Mouse (Mus musculus): ENCODE results near the gene Sla2. TPM values are rescaled to one million over a fixed set of nuclear protein-coding genes. Genes with fewer than 3 reads are reported as not detected.

Gene Sla2
- under 1 TPM; 0.15 to 0.18 TPM for total RNA-seq (2023)

DNA sequence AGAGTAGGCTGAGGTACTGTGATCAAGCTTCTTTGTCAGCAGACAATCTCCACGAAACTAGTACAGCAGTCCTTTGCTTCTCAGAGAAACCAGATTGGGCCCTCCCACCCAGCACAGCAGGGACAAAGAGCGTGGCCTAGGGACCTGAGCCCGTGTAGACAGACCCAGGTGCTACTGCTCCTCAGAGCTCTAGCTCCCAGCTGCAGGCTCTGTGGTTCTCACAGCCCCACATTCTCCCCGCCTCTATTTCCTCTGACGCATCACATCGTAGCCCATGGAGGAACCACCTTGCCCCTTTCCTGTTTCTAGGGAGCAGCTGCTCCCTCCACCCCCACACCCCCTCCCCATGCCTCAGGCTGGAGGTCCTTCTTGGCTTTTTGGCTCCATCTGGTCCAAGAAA lies at the start of gene Sla2:
Gene Sla2, minus strand, starts transcription at position 176 of the 400 bp plus-strand sequence.

DNA sequence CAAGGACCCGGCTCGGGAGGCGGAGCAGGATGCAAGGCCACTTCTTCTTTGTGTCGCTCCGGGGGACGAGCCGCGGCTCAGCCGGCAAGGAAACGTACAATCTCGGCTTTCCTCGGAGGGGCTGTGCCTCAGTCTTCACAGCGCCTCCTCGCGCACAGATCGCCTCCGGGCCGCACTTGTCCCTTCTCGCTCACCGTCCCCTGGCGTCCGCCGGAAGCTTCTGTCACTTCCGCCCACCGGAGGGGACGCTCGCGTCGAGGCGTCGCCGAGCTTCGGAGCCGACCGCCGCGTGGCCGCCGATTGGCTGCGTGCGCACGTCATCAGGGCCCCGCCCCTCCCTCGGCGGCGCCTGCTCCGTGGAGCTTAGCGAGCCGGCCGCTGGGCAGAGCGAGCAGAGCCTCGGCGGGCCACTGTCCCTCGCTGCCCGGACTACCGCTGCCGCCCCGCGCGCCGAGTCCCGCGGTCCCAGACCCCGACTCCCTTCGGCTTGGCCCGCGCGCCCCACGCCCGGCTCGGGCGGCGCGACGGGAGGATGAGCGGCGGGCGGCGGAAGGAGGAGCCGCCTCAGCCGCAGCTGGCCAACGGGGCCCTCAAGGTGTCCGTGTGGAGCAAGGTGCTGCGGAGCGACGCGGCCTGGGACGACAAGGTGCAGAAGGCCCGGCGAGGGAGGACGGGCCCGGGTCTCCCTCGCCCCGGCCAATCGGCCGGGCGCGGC lies 24.1 kb downstream of the Sla2 start, which contains the start of gene Rab5if:
Gene Rab5if, plus strand, starts transcription at position 357 of the 715 bp plus-strand sequence.

DNA sequence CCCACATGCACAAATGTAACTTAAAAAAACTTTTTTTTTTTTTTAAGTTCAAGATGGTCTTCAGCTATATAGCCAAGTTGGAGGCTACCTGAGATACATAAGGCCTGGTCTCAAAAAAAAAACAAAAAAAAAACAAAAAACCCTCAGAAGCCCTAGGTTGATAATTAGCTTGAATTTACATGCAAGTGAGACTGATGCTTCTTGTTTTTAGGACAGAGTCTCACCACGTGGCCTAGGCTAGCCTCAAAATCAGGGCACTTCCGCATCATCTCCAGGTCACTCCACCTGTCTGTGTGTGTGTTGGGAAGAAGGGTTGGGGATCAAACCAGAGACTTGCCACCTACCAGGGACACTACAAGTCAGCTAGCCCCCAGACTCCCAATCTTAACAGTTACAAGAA lies 29.2 kb downstream of the Sla2 start, which contains the start of gene 4930518I15Rik:
Gene 4930518I15Rik, minus strand, starts transcription at position 112 of the 400 bp plus-strand sequence.

DNA sequence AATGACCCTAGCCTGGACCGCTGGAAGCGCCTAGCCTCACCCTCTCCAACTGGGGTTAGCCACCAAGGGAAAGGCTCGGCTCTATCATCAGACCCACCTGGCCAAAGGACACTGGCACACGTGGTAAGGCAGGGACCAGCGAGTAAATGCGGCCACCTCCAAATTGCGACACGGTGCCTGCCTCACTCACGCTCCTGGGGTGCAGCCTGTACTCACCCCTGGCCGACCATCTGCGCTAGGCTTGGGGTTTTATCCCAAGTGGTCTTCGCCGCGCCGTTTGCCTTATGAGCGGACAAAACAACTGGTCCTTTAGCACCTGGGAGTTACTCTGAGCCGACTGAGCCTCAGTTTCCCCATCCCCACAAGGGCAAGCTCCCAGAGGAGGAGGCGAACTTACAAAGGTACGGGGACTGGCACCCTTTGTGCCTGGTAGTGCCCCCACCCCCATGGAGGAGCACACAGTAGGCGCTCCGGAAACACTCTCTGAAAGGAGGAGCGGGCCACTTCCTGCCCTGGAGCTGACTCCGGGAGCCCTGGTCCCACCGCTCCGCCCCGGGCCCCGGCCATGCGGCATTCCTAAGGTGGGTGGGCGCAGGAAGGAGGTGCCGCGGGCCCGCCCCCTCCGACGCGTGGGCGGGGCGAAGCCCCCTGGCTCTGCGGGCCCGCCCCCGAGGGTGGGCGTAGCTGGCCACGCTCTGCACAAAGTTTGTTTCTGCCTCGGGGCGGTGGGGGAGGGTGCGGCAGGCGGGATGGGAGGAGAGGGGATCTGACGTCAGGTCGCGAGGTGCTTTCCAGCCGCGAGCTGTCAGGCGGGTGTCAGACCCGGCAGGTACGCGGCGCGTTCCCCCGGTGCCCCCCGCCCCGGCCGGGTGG lies 47.4 kb downstream of the Sla2 start, which contains the start of gene Tgif2:
Gene Tgif2, plus strand, starts transcription at position 689 of the 873 bp plus-strand sequence.

Other genes starting within 250 kb of the Sla2 start
- gene Myl9, start 111.8 kb downstream of the Sla2 start, total RNA-seq (2023), result under 1 TPM in 1 of 2 experiments, not detected in 1; 0.46 TPM
- 10 to 100 TPM in 1 of 2 experiments, 1 to 10 TPM in 1; 8.0 to 10.5 TPM for gene Tgif2, start 47.2 kb downstream of the Sla2 start, total RNA-seq (2023)
- 1 to 10 TPM; 3.3 to 4.6 TPM for gene 4930518I15Rik, start 29.2 kb downstream of the Sla2 start, total RNA-seq (2023)
- gene Rab5if, start 24.1 kb downstream of the Sla2 start, total RNA-seq (2023), result 100 to 1,000 TPM; 281 to 290 TPM
- gene Ndrg3, start 104.9 kb upstream of the Sla2 start, total RNA-seq (2023), result 10 to 100 TPM; 13.0 to 19.5 TPM
- gene Dsn1, start 120.0 kb upstream of the Sla2 start, total RNA-seq (2023), result 10 to 100 TPM; 24.9 to 31.4 TPM
- 1 to 10 TPM; 3.1 to 4.7 TPM for gene Soga1, start 192.1 kb upstream of the Sla2 start, total RNA-seq (2023)
- gene Tldc2, start 199.9 kb upstream of the Sla2 start, total RNA-seq (2023), result not detected
- gene Samhd1, start 248.1 kb upstream of the Sla2 start, total RNA-seq (2023), result 100 to 1,000 TPM; 469 to 527 TPM